Mouse (Mus musculus) MEL (cell line): ENCODE data around the gene Gm49378.

Experiments used
- CHD2 ChIP-seq: IDR thresholded peaks from 2 replicates; pipeline ENCODE4 v1.6.1; 2011; ENCODE audit warnings: low read length, improper control_type of control experiment
- CTCF ChIP-seq, 3 experiments: IDR thresholded peaks in 2 of 3; conservative IDR thresholded peaks in 1 of 3; 2 replicates each; pipeline ENCODE4 v1.5.1; 2011 to 2012; ENCODE audit warnings: low read length in 3 of 3, low read depth in 2 of 3, mild to moderate bottlenecking in 2 of 3, improper control_type of control experiment in 1 of 3, inconsistent platforms in 1 of 3, mixed read lengths in 1 of 3, moderate library complexity in 1 of 3; ENCODE audit not compliant: control insufficient read depth in 1 of 3, insufficient read depth in 1 of 3, poor library complexity in 1 of 3, severe bottlenecking in 1 of 3
- ELF1 ChIP-seq: IDR thresholded peaks from 2 replicates; pipeline ENCODE4 v1.6.1; 2014; ENCODE audit warnings: low read depth, mild to moderate bottlenecking, inconsistent platforms, low read length, improper control_type of control experiment, moderate library complexity
- EP300 ChIP-seq, 2 experiments: IDR thresholded peaks; 2 replicates each; pipeline ENCODE4 v1.6.1; 2011; ENCODE audit warnings: improper control_type of control experiment in 2 of 2, low read length in 2 of 2, low read depth in 1 of 2, mild to moderate bottlenecking in 1 of 2
- ETS1 ChIP-seq: IDR thresholded peaks from 2 replicates; pipeline ENCODE4 v1.6.1; 2012; ENCODE audit warnings: low read depth, mild to moderate bottlenecking, inconsistent platforms, low read length, improper control_type of control experiment, moderate library complexity
- MAFK ChIP-seq: IDR thresholded peaks from 2 replicates; pipeline ENCODE4 v1.6.1; 2011; ENCODE audit warnings: low read depth, mild to moderate bottlenecking, low read length, improper control_type of control experiment, borderline replicate concordance
- POLR2A ChIP-seq, 2 experiments: IDR thresholded peaks; 2 replicates each; pipeline ENCODE4 v1.6.1; 2011 to 2012; ENCODE audit warnings: low read length in 2 of 2, mild to moderate bottlenecking in 2 of 2, control low read depth in 1 of 2, improper control_type of control experiment in 1 of 2, low read depth in 1 of 2, moderate library complexity in 1 of 2; ENCODE audit not compliant: control insufficient read depth in 1 of 2, insufficient read depth in 1 of 2, poor library complexity in 1 of 2
- SIN3A ChIP-seq: IDR thresholded peaks from 2 replicates; pipeline ENCODE4 v1.6.1; 2012; ENCODE audit warnings: low read length, improper control_type of control experiment, inconsistent platforms
- USF1 ChIP-seq: IDR thresholded peaks from 2 replicates; pipeline ENCODE4 v1.6.1; 2014; ENCODE audit warnings: low read depth, mild to moderate bottlenecking, inconsistent platforms, low read length, improper control_type of control experiment, moderate library complexity

DNA sequence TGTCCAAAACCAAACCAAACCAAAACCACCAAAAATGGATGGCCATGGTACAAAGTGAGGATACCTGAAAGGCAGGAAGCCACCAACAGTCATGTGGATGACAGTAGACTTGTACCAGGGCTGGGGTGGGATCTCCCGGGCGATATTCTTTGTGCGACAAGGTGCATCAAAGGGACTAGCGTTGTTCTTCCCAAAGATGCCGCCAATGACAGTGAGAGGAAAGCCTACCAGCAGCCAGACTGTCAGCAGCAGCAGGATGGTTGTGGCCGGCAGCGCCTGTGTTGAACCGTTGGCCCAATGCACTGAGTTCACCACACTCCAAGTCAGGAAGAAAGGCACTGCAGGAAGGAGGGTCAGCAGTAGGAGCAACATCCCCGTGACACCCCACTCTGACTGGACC is at the start of gene Gm49378:
- TF ChIP-seq MAFK (no peak), POLR2A (IDR thresholded peaks at IDR 0.05; ENCODE audit: control insufficient read depth in 1 of 2, insufficient read depth in 1 of 2, low read depth in 1 of 2, low read length in 2 of 2, poor library complexity in 1 of 2) (no peak), ELF1 (no peak), CHD2 (no peak), SIN3A (no peak), CTCF (IDR thresholded peaks at IDR 0.05 in 2 of 3, conservative IDR thresholded peaks at IDR 0.05 in 1 of 3; ENCODE audit: control insufficient read depth in 1 of 3, insufficient read depth in 1 of 3, low read depth in 2 of 3, low read length in 3 of 3, poor library complexity in 1 of 3, severe bottlenecking in 1 of 3) (no peak), USF1 (no peak), EP300 (IDR thresholded peaks at IDR 0.05; ENCODE audit: low read depth in 1 of 2, low read length in 2 of 2) (no peak), ETS1 (no peak)
